9 mouse cellular contexts compared by ENCODE assay signal in genomic region chr16:91884196-91884595, GRCm38 (mm10).
DNase-seq lines count a peak whose midpoint lies in the region; ATAC-seq and TF ChIP-seq lines count a peak whose summit lies in the region.
"Had no signal": no experiment of that assay in that cellular context is flagged by ENCODE, and none has a peak within 500 bp of the region (broad histone marks: within the 10 kb centered on the region; RNA-seq: fewer than 3 reads in every experiment).

No protein-coding gene starts in this region.

- no peaks in the 10 kb centered on the region for H3K9me3 ChIP-seq in intestine, embryonic 14.5 days (ENCODE audit: control insufficient read depth, low read length)
- H3K9me3 ChIP-seq in intestine, embryonic 15.5 days: no peaks in the 10 kb centered on the region
- no peaks in the 10 kb centered on the region for H3K9me3 ChIP-seq in G1E (replicated peaks)
- H3K9me3 ChIP-seq: heart, embryonic 13.5 days had no signal

- H3K36me3 ChIP-seq in intestine, embryonic 14.5 days (ENCODE audit: control insufficient read depth, insufficient read depth, low read length): no peaks in the 10 kb centered on the region
- H3K36me3 ChIP-seq in intestine, embryonic 15.5 days: no peaks in the 10 kb centered on the region
- no peaks in the 10 kb centered on the region for H3K36me3 ChIP-seq in G1E (replicated peaks)
- H3K36me3 ChIP-seq: heart, embryonic 13.5 days had no signal

- ATAC-seq in intestine, embryonic 14.5 days (replicated peaks; ENCODE audit: low FRiP score, low TSS enrichment, low read depth): no peak
- ATAC-seq in intestine, embryonic 15.5 days: no peak
- ATAC-seq in G1E (ENCODE audit: extremely low read depth, insufficient number of reproducible peaks, low FRiP score, poor library complexity, severe bottlenecking): no peak

- peaks cover 4% of the 10 kb centered on the region; the same call in 1 of the 2 replicates for H3K4me1 ChIP-seq in intestine, embryonic 14.5 days (replicated peaks; ENCODE audit: control insufficient read depth, insufficient read depth, low read length)
- H3K4me1 ChIP-seq in intestine, embryonic 15.5 days (replicated peaks): peaks cover 9% of the 10 kb centered on the region
- H3K4me1 ChIP-seq in G1E (ENCODE audit: insufficient read depth, low read depth, low read length): peaks cover 41% of the 10 kb centered on the region

- no peak overlapping the region for H3K9ac ChIP-seq in intestine, embryonic 14.5 days (ENCODE audit: low read length)
- H3K9ac ChIP-seq in intestine, embryonic 15.5 days: no peak overlapping the region
- H3K9ac ChIP-seq: heart, embryonic 13.5 days had no signal

- WGBS in intestine, embryonic 14.5 days: 69% methylated on average over 5 of the region's 5 CpGs
- WGBS in intestine, embryonic 15.5 days: 69% methylated on average over 5 of the region's 5 CpGs

- peak; percentile 71 for DNase-seq in intestine, embryonic 14.5 days (ENCODE audit: low spot score)
- no peak for DNase-seq in G1E (ENCODE audit: low spot score)
- peak; percentile 51 to 59 for DNase-seq in cerebellum, postnatal 36 days
- DNase-seq in lung, postnatal 14 days: peak; percentile 56
- peak; percentile 29 to 72 for DNase-seq in thymus, postnatal 10 days (ENCODE audit: low spot score in 2 of 2)
- DNase-seq in layer of hippocampus, adult 8-10 months (ENCODE audit: low spot score in 2 of 2): no peak
- no peak for DNase-seq in layer of hippocampus, adult 9-11 months

- H3K4me3 ChIP-seq in intestine, embryonic 14.5 days (ENCODE audit: low read depth, low read length): no peak overlapping the region
- H3K4me3 ChIP-seq in intestine, embryonic 15.5 days (replicated peaks): no peak overlapping the region
- no peak overlapping the region for H3K4me3 ChIP-seq in G1E (ENCODE audit: low read depth, low read length)
- H3K4me3 ChIP-seq: heart, embryonic 13.5 days had no signal

- no peak overlapping the region for H3K4me2 ChIP-seq in intestine, embryonic 14.5 days (ENCODE audit: low read length)
- no peak overlapping the region for H3K4me2 ChIP-seq in intestine, embryonic 15.5 days (replicated peaks)
- H3K4me2 ChIP-seq: heart, embryonic 13.5 days had no signal

- H3K27ac ChIP-seq in intestine, embryonic 14.5 days (ENCODE audit: low read depth): no peak overlapping the region
- H3K27ac ChIP-seq in intestine, embryonic 15.5 days: no peak overlapping the region
- H3K27ac ChIP-seq: heart, embryonic 13.5 days had no signal

- H3K27me3 ChIP-seq in intestine, embryonic 14.5 days (replicated peaks; ENCODE audit: control insufficient read depth, insufficient read depth, low read length): no peaks in the 10 kb centered on the region
- H3K27me3 ChIP-seq in intestine, embryonic 15.5 days (replicated peaks): no peaks in the 10 kb centered on the region
- peaks cover 65% of the 10 kb centered on the region for H3K27me3 ChIP-seq in G1E (ENCODE audit: insufficient read depth, low read length)
- H3K27me3 ChIP-seq: heart, embryonic 13.5 days had no signal

- TF ChIP-seq CTCF in G1E (IDR thresholded peaks at IDR 0.05; ENCODE audit: low read depth, low read length): peak; percentile 99

Comparison
In these comparisons a context has a peak if more than half of its experiments do, and no peak if none do; other contexts are left out.
1. DNase-seq: peak in intestine, embryonic 14.5 days (single experiment), cerebellum, postnatal 36 days (2 of 2), lung, postnatal 14 days (single experiment) and thymus, postnatal 10 days (2 of 2); none in G1E (single experiment), layer of hippocampus, adult 8-10 months (0 of 2) and layer of hippocampus, adult 9-11 months (single experiment).